Mouse (Mus musculus): ENCODE data around the gene Inhbb.
A peak's percentile ranks its signal among the peaks of the same experiment; 100 is the strongest.

Gene Inhbb

DNA sequence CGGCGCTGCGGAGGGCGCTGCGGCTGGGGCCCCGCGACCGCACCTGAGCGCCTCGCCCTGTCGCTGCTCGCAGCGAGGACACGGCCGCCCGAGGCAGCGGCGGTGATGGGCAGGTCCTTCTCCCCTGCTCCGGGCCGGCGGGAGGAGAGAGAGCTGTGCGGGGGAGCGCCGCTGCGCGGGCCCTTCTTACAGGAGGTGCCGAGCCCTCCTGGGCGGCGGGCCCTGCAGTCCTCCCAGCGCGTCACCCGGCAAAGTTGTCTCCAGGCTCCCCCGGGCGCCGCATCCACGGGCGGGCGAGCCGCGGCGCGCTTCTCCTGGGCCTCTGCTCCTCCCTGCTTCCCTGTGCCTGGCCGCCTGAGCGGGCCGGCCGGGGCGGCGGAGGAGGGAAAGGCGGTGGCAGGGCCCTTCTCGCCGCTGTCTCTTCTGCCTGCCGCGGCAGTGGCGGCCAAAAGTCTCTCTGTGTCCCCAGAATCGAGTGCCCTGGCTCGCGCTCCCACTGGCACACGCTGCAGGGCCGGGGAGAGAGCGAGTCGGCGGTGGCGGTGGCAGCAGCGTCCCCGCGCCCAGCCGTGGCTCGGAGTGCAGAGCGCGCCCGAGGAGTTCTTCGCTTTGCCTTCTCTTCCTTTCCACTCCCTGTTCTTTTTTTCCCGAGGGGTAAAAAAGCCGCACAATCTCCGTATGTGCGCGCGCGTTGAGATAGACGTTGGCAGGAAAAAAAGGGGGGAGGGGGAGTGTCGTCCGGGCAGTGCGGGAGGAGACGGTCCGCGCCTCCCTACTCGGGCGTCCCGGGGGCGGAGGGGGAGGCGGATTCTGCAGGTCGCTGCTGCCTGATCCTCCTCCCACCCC, at the start of gene Inhbb:
Gene Inhbb, minus strand, starts transcription at position 673 of the 846 bp plus-strand sequence.
- peak; percentile 23 to 35 for DNase-seq (ENCODE audit: low spot score in 2 of 2)

- no peak for DNase-seq (ENCODE audit: low spot score in 2 of 2)
These were observed 41.3 kb upstream of the Inhbb start for GRCm38 (mm10) chr1:119463386-119463785.

GRCm38 (mm10) chr1:119460062-119460461, 38.0 kb upstream of the Inhbb start:
- no peak for DNase-seq (ENCODE audit: low spot score in 2 of 2)

DNA sequence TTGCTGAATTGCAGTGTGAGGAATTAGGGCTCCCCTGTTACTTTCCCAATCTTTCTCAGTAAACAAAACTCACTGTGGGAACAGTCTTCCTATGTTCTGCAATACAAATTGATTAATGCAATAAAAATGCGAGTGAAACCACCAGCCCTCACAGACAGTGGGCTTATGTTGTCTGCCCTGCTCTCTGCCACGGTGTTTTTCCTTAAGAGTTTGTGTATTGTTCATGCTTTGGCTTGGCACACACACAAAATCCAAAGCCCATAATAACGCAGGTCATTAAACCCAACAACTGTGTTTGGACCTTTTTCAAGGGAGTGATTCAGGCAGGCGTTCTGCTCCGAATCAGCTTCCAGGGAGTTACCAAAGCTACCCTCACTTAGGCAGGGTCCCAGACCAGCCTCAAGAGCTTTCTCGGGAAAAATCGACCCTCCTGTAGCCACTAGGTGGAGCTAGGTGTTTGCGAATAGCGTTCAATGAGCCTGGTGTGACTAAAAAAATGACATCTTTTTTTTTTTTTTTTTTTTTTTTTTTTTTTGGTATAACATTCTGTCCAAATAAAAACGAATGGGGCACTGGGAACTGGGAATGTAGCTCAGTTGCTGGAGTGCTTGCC, 36.1 kb upstream of the Inhbb start:
- peak; percentile 47 to 58 for DNase-seq (ENCODE audit: low spot score in 2 of 2)

DNA sequence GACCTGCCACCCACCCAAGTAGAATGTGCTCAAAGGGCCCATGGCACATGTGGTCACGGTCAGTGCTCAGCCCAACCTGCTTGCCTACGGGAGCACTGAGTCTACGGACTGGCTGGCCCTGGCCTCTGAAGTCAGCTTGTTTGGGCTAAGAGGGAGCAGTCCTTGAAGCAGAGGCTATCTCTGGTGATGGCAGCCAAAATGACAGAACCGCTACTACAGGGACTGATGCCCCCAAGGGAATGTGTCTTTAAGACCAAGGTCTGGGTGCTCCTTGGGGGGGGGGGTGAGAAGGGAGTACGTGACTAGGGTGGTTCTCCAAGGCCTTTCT, 35.4 kb upstream of the Inhbb start:
- DNase-seq (ENCODE audit: low spot score in 2 of 2) = no peak

GRCm38 (mm10) chr1:119456671-119457527, 34.9 kb upstream of the Inhbb start:
- no peak for DNase-seq (ENCODE audit: low spot score in 2 of 2)

- no peak for DNase-seq (ENCODE audit: low spot score in 2 of 2)
These were observed 31.7 kb upstream of the Inhbb start for GRCm38 (mm10) chr1:119453731-119454130.

DNA sequence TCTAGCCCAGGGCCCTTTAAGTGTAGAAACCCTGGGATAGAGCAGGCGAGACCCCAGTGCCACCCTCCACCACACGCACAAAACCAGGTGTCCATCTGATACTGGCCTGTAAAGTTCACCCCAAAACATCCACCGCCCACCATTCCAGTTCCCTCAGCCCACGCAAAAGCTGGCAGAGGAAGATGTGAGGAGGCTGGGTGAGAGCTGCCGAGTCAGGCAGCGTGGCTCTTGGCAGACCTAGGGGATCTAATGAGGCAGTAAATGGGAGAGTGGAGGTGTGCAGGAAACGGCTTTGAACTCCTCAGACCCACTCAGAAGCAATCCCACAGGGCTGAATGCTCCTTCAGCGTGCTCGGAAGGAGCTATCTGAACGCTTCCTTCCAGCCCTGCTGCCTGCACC, 29.4 kb upstream of the Inhbb start:
- peak; percentile 11 to 31 for DNase-seq (ENCODE audit: low spot score in 2 of 2)

GRCm38 (mm10) chr1:119450651-119451345, 28.8 kb upstream of the Inhbb start:
- no peak for DNase-seq (ENCODE audit: low spot score in 2 of 2)

GRCm38 (mm10) chr1:119446753-119447283, 24.8 kb upstream of the Inhbb start:
- DNase-seq (ENCODE audit: low spot score in 2 of 2) = no peak

GRCm38 (mm10) chr1:119443591-119444350, 21.7 kb upstream of the Inhbb start:
- DNase-seq (ENCODE audit: low spot score in 2 of 2) = no peak

- no peak for DNase-seq (ENCODE audit: low spot score in 2 of 2)
These were observed 20.9 kb upstream of the Inhbb start for GRCm38 (mm10) chr1:119442901-119443300.

- no peak for DNase-seq (ENCODE audit: low spot score in 2 of 2)
These were observed 16.1 kb upstream of the Inhbb start for GRCm38 (mm10) chr1:119438105-119438637.

DNA sequence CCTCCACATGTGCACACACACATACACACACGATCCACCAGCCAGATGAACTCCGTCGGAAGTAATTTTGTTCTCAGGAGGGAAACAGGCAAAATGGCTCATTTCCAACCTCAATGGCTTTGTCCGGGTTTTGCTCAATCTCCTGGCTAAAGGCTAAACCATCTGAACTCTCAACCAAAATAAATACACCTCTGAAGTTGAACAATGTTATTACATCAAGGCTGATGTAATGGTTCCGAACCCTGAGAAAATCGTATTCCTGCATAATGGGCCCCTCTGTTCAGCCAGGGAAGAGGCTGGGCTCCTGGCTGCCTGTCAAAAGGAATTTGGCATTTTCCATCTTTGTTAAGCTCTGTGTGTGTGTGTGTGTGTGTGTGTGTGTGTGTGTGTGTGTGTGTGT, 15.4 kb upstream of the Inhbb start:
- no peak for DNase-seq (ENCODE audit: low spot score in 2 of 2)

DNA sequence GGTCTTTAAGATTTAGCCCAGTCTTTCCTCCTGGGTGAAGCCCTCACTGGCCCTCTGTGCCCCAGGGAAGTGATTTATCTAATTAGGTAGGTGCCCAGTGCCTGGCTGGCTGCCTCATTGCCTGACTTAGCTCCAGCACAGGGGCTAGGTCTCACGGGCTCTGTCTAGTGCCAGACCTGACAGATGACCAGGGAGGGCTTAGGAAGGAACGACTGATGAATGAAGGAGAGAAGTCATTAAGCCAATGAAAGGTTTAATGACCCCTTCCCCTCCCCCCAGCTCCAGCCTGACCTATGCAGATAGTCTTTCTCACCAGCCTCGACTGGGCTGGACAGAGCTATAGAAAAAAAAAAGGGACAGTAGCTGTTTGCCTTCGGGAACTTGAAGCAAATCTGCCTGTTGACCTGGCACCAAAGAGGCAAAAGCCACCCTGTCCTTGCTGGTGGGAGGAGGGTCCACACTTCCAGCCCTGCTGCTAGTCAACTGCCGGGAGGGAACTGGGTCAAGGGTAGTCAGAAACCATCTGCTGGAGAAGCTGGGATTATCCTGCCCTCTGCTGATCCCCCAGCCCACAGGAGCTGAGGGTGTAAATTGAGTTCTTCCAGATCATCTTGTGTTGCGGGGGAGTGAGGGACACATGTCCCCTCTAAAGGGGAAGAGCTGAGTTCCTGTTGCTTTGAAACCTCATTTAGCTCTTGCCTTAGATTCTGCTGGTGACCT, 2.3 kb upstream of the Inhbb start:
- DNase-seq (ENCODE audit: low spot score in 2 of 2) = no peak

GRCm38 (mm10) chr1:119423510-119423909, 1.5 kb upstream of the Inhbb start:
- no peak for DNase-seq (ENCODE audit: low spot score in 2 of 2)

DNA sequence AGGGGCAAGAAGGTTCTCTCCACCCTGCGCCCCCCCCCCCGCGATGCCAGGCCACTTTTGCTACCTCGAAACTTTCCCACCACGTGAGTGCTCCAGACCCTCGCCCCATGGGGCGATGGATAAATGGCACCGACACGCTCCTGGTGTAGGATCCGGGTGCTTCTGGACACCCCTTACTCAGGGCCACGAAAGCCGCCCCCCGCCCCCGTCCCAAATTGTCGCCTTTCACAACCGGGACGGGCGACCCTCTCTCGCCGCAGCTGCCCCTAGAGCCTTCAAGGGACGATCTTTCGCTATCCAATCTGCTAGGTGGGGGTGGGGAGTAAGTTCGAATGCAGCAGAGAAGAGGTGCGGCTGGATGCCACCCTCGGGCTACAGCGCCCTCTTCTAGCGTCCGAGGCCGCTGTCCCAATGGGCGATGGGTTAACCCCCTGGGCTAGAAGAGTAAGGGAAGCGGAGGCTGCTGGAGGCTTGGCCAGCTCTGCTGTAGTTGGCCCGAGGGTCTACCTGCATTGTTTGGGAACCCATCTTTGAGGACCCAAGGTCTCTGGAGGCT, 490 bp upstream of the Inhbb start:
- no peak for DNase-seq (ENCODE audit: low spot score in 2 of 2)

- DNase-seq (ENCODE audit: low spot score in 2 of 2) = no peak
These were observed 968 bp downstream of the Inhbb start for GRCm38 (mm10) chr1:119420984-119421575.

Measured in frontal cortex, postnatal 25 days (tissue).